Mouse (Mus musculus) layer of hippocampus, adult 18-20 months (tissue): ENCODE data around the gene Esrrb. TPM values are rescaled to one million over a fixed set of nuclear protein-coding genes. Genes with fewer than 3 reads are reported as not detected.

Experiments used
- DNase-seq, 2 experiments: peaks; one replicate each; pipeline ENCODE4 v3.0.0; 2022; ENCODE audit warnings: low spot score in 2 of 2
- long read RNA-seq: library from polyadenylated mRNA; stranded (forward); transcript quantifications from one replicate; pipeline ENCODE4 v2.0.0, GENCODE M21; 2021
- total RNA-seq, 2 experiments: library from RNA; stranded (reverse); gene quantifications; 2 replicates each; pipeline ENCODE4 v1.2.3; 2021

Esrrb gene
- 1 to 10 TPM; 1.2 to 1.3 TPM for total RNA-seq
- long read RNA-seq, result 0 reads

- no peak for DNase-seq
Observed at GRCm38 (mm10) chr12:86360696-86361631, at the start of gene Esrrb. Esrrb (plus strand) TSS chr12:86361117.

GRCm38 (mm10) chr12:86320629-86321028 is 40.3 kb upstream of the Esrrb start:
- no peak for DNase-seq

- DNase-seq, result no peak
Observed at GRCm38 (mm10) chr12:86324297-86324696, 36.6 kb upstream of the Esrrb start.

GRCm38 (mm10) chr12:86329813-86330212 is 31.1 kb upstream of the Esrrb start:
- DNase-seq, result no peak

GRCm38 (mm10) chr12:86330684-86331083 is 30.2 kb upstream of the Esrrb start:
- no peak for DNase-seq

GRCm38 (mm10) chr12:86331248-86331647 is 29.7 kb upstream of the Esrrb start:
- DNase-seq, result no peak

GRCm38 (mm10) chr12:86336209-86336608 is 24.7 kb upstream of the Esrrb start:
- DNase-seq, result no peak

GRCm38 (mm10) chr12:86336887-86337286 is 24.0 kb upstream of the Esrrb start:
- no peak for DNase-seq

GRCm38 (mm10) chr12:86349477-86349876 is 11.4 kb upstream of the Esrrb start:
- no peak for DNase-seq

GRCm38 (mm10) chr12:86359406-86359805 is 1.5 kb upstream of the Esrrb start:
- no peak for DNase-seq

GRCm38 (mm10) chr12:86359873-86360272 is 1.0 kb upstream of the Esrrb start:
- no peak for DNase-seq

- DNase-seq, result no peak
Observed at GRCm38 (mm10) chr12:86364285-86364684, 3.4 kb downstream of the Esrrb start.

- DNase-seq, result no peak
Observed at GRCm38 (mm10) chr12:86364756-86365155, 3.8 kb downstream of the Esrrb start.

- peak; percentile 22 for DNase-seq
Observed at GRCm38 (mm10) chr12:86370611-86371383, 9.9 kb downstream of the Esrrb start.

GRCm38 (mm10) chr12:86374286-86374685 is 13.4 kb downstream of the Esrrb start:
- no peak for DNase-seq

- no peak for DNase-seq
Observed at GRCm38 (mm10) chr12:86379672-86380213, 18.8 kb downstream of the Esrrb start.

- no peak for DNase-seq
Observed at GRCm38 (mm10) chr12:86383803-86384202, 22.9 kb downstream of the Esrrb start.

- DNase-seq, result no peak
Observed at GRCm38 (mm10) chr12:86387671-86388270, 26.9 kb downstream of the Esrrb start.

- DNase-seq, result no peak
Observed at GRCm38 (mm10) chr12:86394773-86395172, 33.9 kb downstream of the Esrrb start.

- no peak for DNase-seq
Observed at GRCm38 (mm10) chr12:86395326-86395725, 34.4 kb downstream of the Esrrb start.

- no peak for DNase-seq
Observed at GRCm38 (mm10) chr12:86398762-86399161, 37.8 kb downstream of the Esrrb start.
